Mouse (Mus musculus) macrophage (primary cell): ENCODE data around the gene Capza1. TPM values are rescaled to one million over a fixed set of nuclear protein-coding genes. Genes with fewer than 3 reads are reported as not detected.
"Not testable (repeated sequence)": the region's sequence is repeated elsewhere in the genome, so short reads cannot be mapped to it uniquely, and the experiment has no call there.

Experiments
- H3K27ac ChIP-seq: fragments of 350-480 bp; formaldehyde crosslinking; 2 replicates; pipeline ENCODE4 v1.9.0; 2021
- H3K36me3 ChIP-seq: fragments of 350-480 bp; formaldehyde crosslinking; 2 replicates; pipeline ENCODE4 v1.9.0; 2021; ENCODE audit errors: inconsistent target
- H3K4me3 ChIP-seq: fragments of 350-480 bp; formaldehyde crosslinking; 2 replicates; pipeline ENCODE4 v1.9.0; 2021; ENCODE audit errors: inconsistent target
- H3K79me2 ChIP-seq: fragments of 350-480 bp; formaldehyde crosslinking; 2 replicates; pipeline ENCODE4 v1.9.0; 2021; ENCODE audit errors: inconsistent target
- WGBS: methylation state at CpG from one replicate; pipeline ENCODE4 v1.1.7; 2026; ENCODE audit warnings: inconsistent platforms; ENCODE audit not compliant: missing documents; 5-methylcytosine and 5-hydroxymethylcytosine counted together
- polyA plus RNA-seq: library from polyadenylated mRNA; stranded (reverse); fragments of 250-400 nt; gene quantifications from 3 replicates; pipeline ENCODE4 v1.2.4, GENCODE M21; 2018; ENCODE audit warnings: inconsistent platforms

Gene Capza1
- polyA plus RNA-seq, 1 experiment from 2014 or later, result 164 TPM

DNA sequence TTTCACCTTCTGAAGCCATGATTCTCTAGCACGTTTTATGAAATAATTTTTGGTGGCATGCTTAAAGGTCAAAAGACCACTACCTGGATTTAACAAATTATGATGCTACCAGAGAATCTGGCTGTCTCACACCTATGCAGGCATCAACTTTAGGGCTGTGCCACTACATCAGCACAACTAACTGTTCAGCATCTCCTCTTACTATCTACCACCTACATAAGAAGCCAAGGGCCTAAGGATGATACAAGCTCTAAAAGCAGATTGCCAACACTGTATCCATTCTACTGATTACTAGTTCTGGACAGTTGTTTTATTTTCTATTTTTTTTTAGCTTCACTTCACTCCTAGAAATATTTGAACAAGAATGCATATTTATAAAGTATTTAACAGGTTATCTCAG lies 9.8 kb downstream of the Capza1 start:
- 91% methylated on average over 1 of the region's 1 CpGs for WGBS
- peaks cover 12% of the 10 kb centered on the region for H3K36me3 ChIP-seq
- H3K4me3 ChIP-seq, result no peak overlapping the region
- H3K27ac ChIP-seq, result no peak overlapping the region
- H3K79me2 ChIP-seq, result peaks cover 100% of the 10 kb centered on the region

- Histone ChIP-seq H3K4me3 (no peak overlapping the region), H3K36me3 (peaks cover 43% of the 10 kb centered on the region; the same call in 1 of the 2 replicates), H3K27ac (no peak overlapping the region), H3K79me2 (peaks cover 99% of the 10 kb centered on the region)
- whole genome bisulfite sequencing, result 94% methylated on average over 4 of the region's 4 CpGs
Measured at GRCm38 (mm10) chr3:104846601-104847000, 17.7 kb downstream of the Capza1 start.

- WGBS, result 96% methylated on average over 4 of the region's 5 CpGs
- H3K79me2 ChIP-seq, result peaks cover 68% of the 10 kb centered on the region
- no peak overlapping the region for H3K27ac ChIP-seq
- H3K4me3 ChIP-seq, result no peak overlapping the region
- peaks cover 50% of the 10 kb centered on the region for H3K36me3 ChIP-seq
Measured at GRCm38 (mm10) chr3:104841049-104841448, 23.3 kb downstream of the Capza1 start.

DNA sequence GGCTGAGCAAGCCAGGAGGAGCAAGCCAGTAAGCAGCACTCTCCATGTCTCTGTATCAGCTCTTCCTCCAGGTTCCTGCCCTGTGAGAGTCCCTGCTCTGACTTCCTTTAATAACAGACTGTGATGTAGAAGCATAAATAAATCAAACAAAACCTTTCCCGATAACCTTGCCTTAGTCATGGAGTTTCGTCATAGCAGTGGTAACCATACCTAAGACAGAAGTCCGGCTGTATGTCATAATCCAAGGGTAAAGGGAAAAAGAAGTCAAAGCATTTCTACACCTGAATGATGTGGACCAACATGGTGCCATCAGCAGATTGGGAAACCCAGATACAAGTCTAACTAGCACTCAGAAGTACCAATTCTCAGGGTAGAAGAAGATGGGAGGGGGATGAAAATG lies 28.5 kb downstream of the Capza1 start:
- H3K4me3 ChIP-seq, result no peak overlapping the region
- no peak overlapping the region for H3K27ac ChIP-seq
- 79% methylated on average over 3 of the region's 3 CpGs for WGBS
- peaks cover 68% of the 10 kb centered on the region; the same call in 1 of the 2 replicates for H3K79me2 ChIP-seq
- H3K36me3 ChIP-seq, result peaks cover 63% of the 10 kb centered on the region

DNA sequence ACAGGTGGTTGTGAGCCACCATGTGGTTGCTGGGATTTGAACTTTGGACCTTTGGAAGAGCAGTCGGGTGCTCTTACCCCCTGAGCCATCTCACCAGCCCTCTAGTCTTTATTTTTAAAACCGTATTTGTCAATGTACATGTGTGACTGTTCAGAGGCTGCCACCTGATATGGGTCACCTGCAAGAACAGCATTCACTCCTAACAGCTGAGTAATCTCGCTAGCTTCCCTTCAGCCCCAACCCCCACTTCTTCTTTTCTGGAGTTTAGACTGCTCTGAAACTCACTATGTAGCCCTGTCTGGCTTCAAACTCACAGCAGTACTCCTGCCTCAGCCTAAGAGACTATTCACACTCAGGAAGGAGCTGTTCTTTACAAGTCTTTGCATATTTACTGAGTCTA lies 41.9 kb downstream of the Capza1 start:
- peaks cover 21% of the 10 kb centered on the region for H3K36me3 ChIP-seq
- no peak overlapping the region for H3K27ac ChIP-seq
- H3K4me3 ChIP-seq, result no peak overlapping the region
- H3K79me2 ChIP-seq, result peaks cover under 1% of the 10 kb centered on the region; the same call in 1 of the 2 replicates
- 78% methylated on average over 3 of the region's 3 CpGs for WGBS

GRCm38 (mm10) chr3:104820426-104820825 lies 43.9 kb downstream of the Capza1 start:
- Histone ChIP-seq H3K36me3 (peaks cover 4% of the 10 kb centered on the region), H3K27ac (no peak overlapping the region), H3K79me2 (peaks cover 20% of the 10 kb centered on the region; the same call in 1 of the 2 replicates), H3K4me3 (no peak overlapping the region)
- 75% methylated on average over 1 of the region's 1 CpGs for WGBS

DNA sequence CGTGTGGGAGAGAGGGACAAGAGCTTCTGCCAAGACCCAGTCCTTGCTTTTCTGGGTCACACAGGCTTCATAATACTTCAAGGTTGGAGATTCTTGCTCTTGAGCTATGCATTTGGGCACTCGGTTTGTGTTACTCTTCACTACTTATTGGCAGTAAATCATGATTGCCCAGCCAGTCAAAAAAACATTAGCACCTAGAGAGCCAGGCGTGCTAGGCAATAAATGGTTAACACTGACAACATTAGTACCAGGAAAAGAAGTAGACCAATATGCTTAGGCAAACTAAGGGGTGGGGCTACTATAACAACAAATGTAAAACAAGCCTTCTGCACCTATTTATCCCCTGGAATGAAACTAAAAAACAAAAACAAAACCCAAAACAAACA lies 45.6 kb downstream of the Capza1 start:
- 8% methylated on average over 3 of the region's 3 CpGs for WGBS

GRCm38 (mm10) chr3:104817991-104818748 lies 46.1 kb downstream of the Capza1 start, which contains the start of gene Mov10:
Gene Mov10, minus strand, starts transcription at chr3:104818563.
- Histone ChIP-seq H3K36me3 (no peaks in the 10 kb centered on the region; the same call in 1 of the 2 replicates), H3K27ac (peak within 1 kb of the TSS; percentile 79), H3K79me2 (peaks cover 43% of the 10 kb centered on the region; the same call in 1 of the 2 replicates), H3K4me3 (peak within 1 kb of the TSS; percentile 82)
- WGBS, result 1% methylated on average over 33 of the region's 40 CpGs

More for the DNA sequence above, 45.6 kb downstream of the Capza1 start:
- Histone ChIP-seq H3K4me3 (peak overlapping the region; percentile 82), H3K27ac (peak overlapping the region; percentile 79), H3K79me2 (peaks cover 37% of the 10 kb centered on the region; the same call in 1 of the 2 replicates), H3K36me3 (no peaks in the 10 kb centered on the region; the same call in 1 of the 2 replicates)

DNA sequence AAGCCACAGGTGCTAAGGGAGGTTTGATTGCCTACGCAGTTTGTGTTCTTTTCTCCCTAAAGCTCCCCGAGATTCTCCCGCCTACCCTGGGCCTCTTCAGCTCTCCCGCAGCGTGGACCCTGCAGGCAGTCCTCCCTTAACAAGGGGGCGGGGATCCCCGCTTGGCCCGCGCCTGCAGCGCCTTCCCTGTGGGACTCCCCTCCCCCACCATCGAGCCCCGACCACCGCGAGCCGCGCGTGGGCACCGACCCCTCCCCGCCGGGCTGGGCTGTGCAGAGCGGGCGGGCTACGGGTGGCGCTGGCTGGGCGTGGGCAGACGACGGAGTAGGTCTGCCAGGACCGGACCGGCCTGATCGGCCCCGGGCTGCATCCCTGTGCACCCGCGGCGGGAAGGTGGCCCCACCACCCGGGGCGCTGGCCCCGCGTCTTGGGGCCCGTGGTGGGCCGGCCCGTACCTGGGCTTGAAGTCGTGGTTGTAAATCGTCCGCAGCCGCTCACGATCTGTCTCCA lies 46.8 kb downstream of the Capza1 start:
- Histone ChIP-seq H3K79me2 (peaks cover 44% of the 10 kb centered on the region; the same call in 1 of the 2 replicates), H3K36me3 (no peaks in the 10 kb centered on the region; the same call in 1 of the 2 replicates), H3K4me3 (peak overlapping the region; percentile 82), H3K27ac (peak overlapping the region; percentile 79; the same call in 1 of the 2 replicates)
- WGBS, result 4% methylated on average over 43 of the region's 46 CpGs

GRCm38 (mm10) chr3:104816130-104816529 lies 48.2 kb downstream of the Capza1 start:
- Histone ChIP-seq H3K4me3 (no peak overlapping the region), H3K27ac (no peak overlapping the region), H3K36me3 (no peaks in the 10 kb centered on the region; the same call in 1 of the 2 replicates), H3K79me2 (peaks cover 58% of the 10 kb centered on the region; the same call in 1 of the 2 replicates)
- WGBS, result 91% methylated on average over 6 of the region's 7 CpGs

DNA sequence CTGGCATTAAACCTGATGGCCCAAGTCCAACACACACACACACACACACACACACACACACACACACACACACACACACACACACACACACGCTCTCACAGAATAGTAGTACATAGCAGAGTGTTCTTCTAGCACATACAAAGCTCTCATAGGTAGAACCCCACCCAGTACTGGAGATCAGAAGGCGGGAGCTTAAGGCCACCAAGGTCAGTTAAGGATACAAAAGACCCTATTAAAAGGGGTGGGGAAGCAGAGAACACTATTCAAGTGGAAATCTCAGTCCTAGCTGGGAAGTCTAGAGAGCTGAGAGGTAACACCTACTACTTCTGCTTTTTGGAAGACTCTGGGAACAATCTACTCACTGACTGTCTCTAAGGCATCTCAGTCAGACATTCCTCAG lies 49.0 kb downstream of the Capza1 start:
- Histone ChIP-seq H3K79me2 (peaks cover 63% of the 10 kb centered on the region; the same call in 1 of the 2 replicates), H3K4me3 (no peak overlapping the region), H3K27ac (no peak overlapping the region), H3K36me3 (no peaks in the 10 kb centered on the region; the same call in 1 of the 2 replicates)
- 100% methylated on average over 2 of the region's 2 CpGs for WGBS

DNA sequence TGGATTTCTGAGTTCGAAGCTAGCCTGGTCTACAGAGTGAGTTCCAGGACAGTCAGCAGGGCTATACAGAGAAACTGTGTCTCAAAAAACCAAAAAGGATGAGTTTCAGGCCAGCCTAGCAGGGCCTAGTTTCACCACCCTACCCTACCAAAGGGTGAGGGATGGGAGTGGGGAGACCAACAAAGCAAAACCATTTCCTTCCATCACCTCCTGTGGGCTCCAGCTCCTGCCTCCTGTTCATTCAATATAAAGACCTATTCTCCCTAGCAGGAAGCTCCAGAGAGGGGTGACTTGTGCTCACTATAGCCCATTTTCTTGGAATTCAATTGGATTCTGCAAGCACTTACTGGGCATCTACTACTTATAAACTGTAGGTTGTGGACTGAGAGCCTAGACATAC lies 49.6 kb downstream of the Capza1 start:
- Histone ChIP-seq H3K4me3 (no peak overlapping the region), H3K79me2 (peaks cover 63% of the 10 kb centered on the region; the same call in 1 of the 2 replicates), H3K27ac (no peak overlapping the region), H3K36me3 (no peaks in the 10 kb centered on the region; the same call in 1 of the 2 replicates)
- WGBS, result 100% methylated on average over 1 of the region's 1 CpGs

DNA sequence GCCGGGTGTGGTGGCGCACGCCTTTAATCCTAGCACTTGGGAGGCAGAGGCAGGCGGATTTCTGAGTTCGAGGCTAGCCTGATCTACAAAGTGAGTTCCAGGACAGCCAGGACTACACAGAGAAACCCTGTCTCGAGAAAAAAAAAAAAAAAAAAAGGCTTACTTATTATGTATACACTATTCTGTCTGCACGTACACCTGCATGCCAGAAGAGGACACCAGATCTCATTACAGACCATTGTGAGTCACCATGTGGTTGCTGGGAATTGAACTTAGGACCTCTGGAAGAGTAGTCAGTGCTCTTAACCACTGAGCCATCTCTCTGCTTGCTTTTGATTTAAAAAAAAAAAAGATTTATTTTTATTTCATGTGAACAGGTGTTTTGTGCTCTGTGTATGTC lies 51.1 kb downstream of the Capza1 start:
- H3K4me3 ChIP-seq, H3K27ac ChIP-seq, H3K36me3 ChIP-seq: not testable (repeated sequence)
- H3K79me2 ChIP-seq, result peaks cover 63% of the 10 kb centered on the region; the same call in 1 of the 2 replicates
- whole genome bisulfite sequencing, result 100% methylated on average over 3 of the region's 7 CpGs

GRCm38 (mm10) chr3:104812254-104812653 lies 52.1 kb downstream of the Capza1 start:
- peaks cover 6% of the 10 kb centered on the region; the same call in 1 of the 2 replicates for H3K36me3 ChIP-seq
- H3K27ac ChIP-seq, result no peak overlapping the region
- no peak overlapping the region for H3K4me3 ChIP-seq
- H3K79me2 ChIP-seq, result peaks cover 65% of the 10 kb centered on the region; the same call in 1 of the 2 replicates
- WGBS, result 84% methylated on average over 3 of the region's 4 CpGs

DNA sequence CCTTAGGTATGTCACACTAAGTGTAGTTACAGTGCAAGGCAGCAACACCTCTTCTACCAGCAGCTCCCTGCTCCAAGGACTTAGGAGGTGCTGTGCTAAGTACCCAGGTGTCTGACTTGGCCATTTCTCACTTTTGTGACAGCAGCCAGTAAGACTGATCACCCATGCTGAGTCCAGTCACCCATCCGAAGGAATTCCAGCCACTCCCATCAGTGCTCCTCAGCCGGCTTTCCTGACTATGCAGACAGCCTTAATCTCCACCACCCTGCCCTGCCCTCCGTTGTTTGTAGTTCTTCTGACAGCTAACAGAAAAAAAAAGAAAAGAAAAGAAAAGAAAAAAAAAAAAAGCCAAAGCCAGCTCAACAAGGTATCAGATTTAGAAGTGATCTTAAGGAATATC lies 52.6 kb downstream of the Capza1 start:
- no peak overlapping the region for H3K4me3 ChIP-seq
- no peak overlapping the region for H3K27ac ChIP-seq
- H3K79me2 ChIP-seq, result peaks cover 65% of the 10 kb centered on the region; the same call in 1 of the 2 replicates
- H3K36me3 ChIP-seq, result peaks cover 11% of the 10 kb centered on the region; the same call in 1 of the 2 replicates
- 92% methylated on average over 3 of the region's 3 CpGs for WGBS
